Mouse (Mus musculus): ENCODE measurements around the gene Prkd2. TPM values are rescaled to one million over a fixed set of nuclear protein-coding genes. Genes with fewer than 3 reads are reported as not detected.

Gene Prkd2
- total and polyA plus RNA-seq, 3 experiments: 9.8 to 39.0 (median 18.0) TPM

DNA sequence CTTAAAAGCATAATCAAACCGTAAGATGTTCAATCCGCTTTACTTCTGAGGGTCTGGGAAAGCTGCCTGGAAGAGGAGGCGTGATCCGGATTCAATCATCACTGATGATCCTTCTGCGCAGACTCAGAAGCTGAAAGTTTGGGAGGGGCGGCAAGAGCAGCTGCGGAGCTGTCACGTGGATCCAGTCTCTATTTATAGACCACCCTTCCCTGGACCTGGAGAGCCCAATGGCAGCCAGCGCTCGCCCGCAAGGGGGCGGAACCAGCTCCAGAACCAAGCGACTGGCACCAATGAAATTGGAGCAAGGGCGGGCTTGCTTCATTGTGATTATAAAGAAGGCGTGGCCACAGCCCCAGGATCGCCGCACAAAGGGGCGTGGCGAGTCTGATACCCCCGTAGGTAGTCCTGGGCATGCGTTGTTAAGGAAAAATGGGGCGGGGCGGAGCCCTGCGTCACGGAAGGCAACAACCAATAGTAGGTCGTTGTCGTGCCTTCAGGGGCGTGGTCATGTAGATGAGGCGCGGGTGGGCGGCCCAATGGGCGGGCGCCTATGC, 32.1 kb downstream of the Prkd2 start:
- TF ChIP-seq MAX (IDR thresholded peaks at IDR 0.05; ENCODE audit: low read length) (peak; percentile 67), MAZ (IDR thresholded peaks at IDR 0.05; ENCODE audit: low read depth, low read length) (0 out of 2 replicates have a peak, but pooled peaks have one; percentile 20), BHLHE40 (IDR thresholded peaks at IDR 0.05; ENCODE audit: low read depth, low read length) (peak; percentile 89), ELF1 (IDR thresholded peaks at IDR 0.05; ENCODE audit: low read depth, low read length) (peak; percentile 49; the same call in 1 of the 2 replicates), KAT2A (IDR thresholded peaks at IDR 0.05; ENCODE audit: insufficient replicate concordance, low read length) (0 out of 2 replicates have a peak, but pooled peaks have one; percentile 3), NRF1 (IDR thresholded peaks at IDR 0.05; ENCODE audit: low read depth, low read length) (peak; percentile 88), TBP (conservative IDR thresholded peaks at IDR 0.05; ENCODE audit: low read depth, low read length) (peak; percentile 71), MEF2A (IDR thresholded peaks at IDR 0.05; ENCODE audit: borderline replicate concordance, low read depth, low read length) (peak; percentile 92), USF1 (IDR thresholded peaks at IDR 0.05; ENCODE audit: low read depth, low read length) (peak; percentile 79), CHD1 (IDR thresholded peaks at IDR 0.05; ENCODE audit: low read depth, low read length) (no peak), USF2 (conservative IDR thresholded peaks at IDR 0.05; ENCODE audit: low read depth, low read length) (peak; percentile 74), RCOR1 (conservative IDR thresholded peaks at IDR 0.05; ENCODE audit: low read depth, low read length) (no peak), RAD21 (IDR thresholded peaks at IDR 0.05; ENCODE audit: low read depth, low read length) (no peak), POLR2A (IDR thresholded peaks at IDR 0.05; ENCODE audit: low read depth, low read length) (peak; percentile 33; the same call in 1 of the 2 replicates), SIN3A (IDR thresholded peaks at IDR 0.05; ENCODE audit: low read length) (peak; percentile 36)
- Histone ChIP-seq H3K9me3 (replicated peaks; ENCODE audit: low read length) (no peaks in the 10 kb centered on the region), H3K27ac (ENCODE audit: insufficient read depth, low read depth) (peak overlapping the region; percentile 43; the same call in 1 of the 2 replicates), H3K4me1 (ENCODE audit: control insufficient read depth in 1 of 2, insufficient read depth in 2 of 2) (peaks cover 6 to 34% of the 10 kb centered on the region in 2 experiments), H3K36me3 (replicated peaks in 1 of 2; ENCODE audit: control insufficient read depth in 1 of 2, insufficient read depth in 1 of 2, low read length in 1 of 2) (peaks cover 15 to 44% of the 10 kb centered on the region in 2 experiments), H3K4me3 (replicated peaks in 1 of 3; ENCODE audit: low read depth in 2 of 3, low read length in 2 of 3, poor library complexity in 1 of 3) (peak overlapping the region; percentile 35 to 72 (median 57)), H3K79me2 (replicated peaks; ENCODE audit: control insufficient read depth, extremely low read depth, insufficient read depth, poor library complexity, severe bottlenecking) (no peaks in the 10 kb centered on the region), H3K4me2 (ENCODE audit: insufficient read depth, low read depth, poor library complexity, severe bottlenecking) (peak overlapping the region; percentile 83), H3K9ac (ENCODE audit: insufficient read depth, low read depth) (peak overlapping the region; percentile 81), H3K27me3 (replicated peaks) (no peaks in the 10 kb centered on the region)
- in situ Hi-C loops (cut with MboI; ENCODE audit: low pct_ligation_motif_present, low pct_unique_long_range_greater_than_20kb, low sequenced_read_pairs): loop anchor here (5.0 kb wide), 1 partner anchor 32 kb away; the partner anchor contains the start of gene Ptgir
- DNase-seq (ENCODE audit: extremely low read depth): peak; percentile 100
- dilution Hi-C loops (cut with MboI; ENCODE audit: extremely low pct_ligation_motif_present, extremely low pct_unique_long_range_greater_than_20kb, low sequenced_read_pairs): no loop called here

DNA sequence AGATGAGACGGTGACA, 32.4 kb downstream of the Prkd2 start, which contains the start of gene Dact3:
TSS of gene Dact3 (plus strand) at position 8 of the 16 bp plus-strand sequence.
- Histone ChIP-seq H3K4me3 (replicated peaks in 1 of 3; ENCODE audit: low read depth in 2 of 3, low read length in 2 of 3, poor library complexity in 1 of 3) (peak within 1 kb of the TSS; percentile 55 to 72 (median 70)), H3K79me2 (replicated peaks; ENCODE audit: control insufficient read depth, extremely low read depth, insufficient read depth, poor library complexity, severe bottlenecking) (no peaks in the 10 kb centered on the region), H3K36me3 (replicated peaks in 1 of 2; ENCODE audit: control insufficient read depth in 1 of 2, insufficient read depth in 1 of 2, low read length in 1 of 2) (peaks cover 12 to 42% of the 10 kb centered on the region in 2 experiments), H3K4me2 (ENCODE audit: insufficient read depth, low read depth, poor library complexity, severe bottlenecking) (peak within 1 kb of the TSS; percentile 83), H3K9me3 (replicated peaks; ENCODE audit: low read length) (no peaks in the 10 kb centered on the region), H3K4me1 (ENCODE audit: control insufficient read depth in 1 of 2, insufficient read depth in 2 of 2) (peaks cover 6 to 34% of the 10 kb centered on the region in 2 experiments), H3K27me3 (replicated peaks) (no peaks in the 10 kb centered on the region), H3K27ac (ENCODE audit: insufficient read depth, low read depth) (peak within 1 kb of the TSS; percentile 43; the same call in 1 of the 2 replicates), H3K9ac (ENCODE audit: insufficient read depth, low read depth) (peak within 1 kb of the TSS; percentile 81)
- in situ Hi-C loops (cut with MboI; ENCODE audit: low pct_ligation_motif_present, low pct_unique_long_range_greater_than_20kb, low sequenced_read_pairs) (no loop called here), dilution Hi-C loops (cut with MboI; ENCODE audit: extremely low pct_ligation_motif_present, extremely low pct_unique_long_range_greater_than_20kb, low sequenced_read_pairs) (no loop called here)
- no peak for DNase-seq (ENCODE audit: extremely low read depth)
- no peak for TF ChIP-seq TBP (conservative IDR thresholded peaks at IDR 0.05; ENCODE audit: low read depth, low read length)
- TF ChIP-seq CTCF (conservative IDR thresholded peaks at IDR 0.05 in 1 of 2, IDR thresholded peaks at IDR 0.05 in 1 of 2; ENCODE audit: low read depth in 2 of 2, low read length in 2 of 2): no peak
- TF ChIP-seq PAX5 (IDR thresholded peaks at IDR 0.05; ENCODE audit: low read length): no peak
- TF ChIP-seq MYC (IDR thresholded peaks at IDR 0.05; ENCODE audit: low read depth, low read length): no peak
- no peak for TF ChIP-seq USF1 (IDR thresholded peaks at IDR 0.05; ENCODE audit: low read depth, low read length)
- TF ChIP-seq HCFC1 (IDR thresholded peaks at IDR 0.05; ENCODE audit: low read depth, low read length): no peak
- no peak for TF ChIP-seq IRF4 (IDR thresholded peaks at IDR 0.05; ENCODE audit: low read depth, low read length)
- TF ChIP-seq JUND (conservative IDR thresholded peaks at IDR 0.05; ENCODE audit: low read depth, low read length): no peak
- no peak for TF ChIP-seq GABPA (IDR thresholded peaks at IDR 0.05; ENCODE audit: insufficient replicate concordance, low read depth, low read length)
- no peak for TF ChIP-seq CHD1 (IDR thresholded peaks at IDR 0.05; ENCODE audit: low read depth, low read length)
- TF ChIP-seq NRF1 (IDR thresholded peaks at IDR 0.05; ENCODE audit: low read depth, low read length): no peak
- TF ChIP-seq UBTF (IDR thresholded peaks at IDR 0.05; ENCODE audit: low read depth, low read length): no peak
- TF ChIP-seq CHD2 (IDR thresholded peaks at IDR 0.05; ENCODE audit: low read length): no peak
- TF ChIP-seq USF2 (conservative IDR thresholded peaks at IDR 0.05; ENCODE audit: low read depth, low read length): no peak
- no peak for TF ChIP-seq KAT2A (IDR thresholded peaks at IDR 0.05; ENCODE audit: insufficient replicate concordance, low read length)
- no peak for TF ChIP-seq MAX (IDR thresholded peaks at IDR 0.05; ENCODE audit: low read length)
